ENCODE assay signal across 22 mouse cellular contexts in genomic region chr2:103511042-103511441, GRCm38 (mm10). TPM values are rescaled to one million over a fixed set of nuclear protein-coding genes. Genes with fewer than 3 reads are reported as not detected.
DNase-seq lines count a peak whose midpoint lies in the region; ATAC-seq and TF ChIP-seq lines count a peak whose summit lies in the region.
"Had no signal": no experiment of that assay in that cellular context is flagged by ENCODE, and none has a peak within 500 bp of the region (broad histone marks: within the 10 kb centered on the region; RNA-seq: fewer than 3 reads in every experiment).

No protein-coding gene starts in this region.

- H3K4me3 ChIP-seq in liver, adult 2 months (ENCODE audit: insufficient read depth, low read depth, low read length), result no peak overlapping the region
- no peak overlapping the region for H3K4me3 ChIP-seq in liver, embryonic 11.5 days (ENCODE audit: low read depth, low read length)
- no peak overlapping the region for H3K4me3 ChIP-seq in liver, postnatal 0 days (ENCODE audit: low read depth, low read length)
- H3K4me3 ChIP-seq in liver, embryonic 12.5 days, result no peak overlapping the region
- H3K4me3 ChIP-seq in stomach, postnatal 0 days (ENCODE audit: low read depth, low read length), result no peak overlapping the region

- H3K27ac ChIP-seq in liver, adult 2 months (replicated peaks; ENCODE audit: insufficient read depth, low read depth, low read length), result peak overlapping the region; percentile 78
- H3K27ac ChIP-seq in liver, embryonic 11.5 days (ENCODE audit: low read depth, low read length), result no peak overlapping the region
- 0 out of 2 replicates have a peak overlapping the region, but pooled peaks have one; percentile 75 for H3K27ac ChIP-seq in liver, postnatal 0 days (ENCODE audit: low read depth)
- no peak overlapping the region for H3K27ac ChIP-seq in liver, embryonic 12.5 days
- no peak overlapping the region for H3K27ac ChIP-seq in stomach, postnatal 0 days (replicated peaks)

- TF ChIP-seq EP300 in liver, postnatal 0 days (IDR thresholded peaks at IDR 0.05; ENCODE audit: low read depth), result no peak
- peak; percentile 58 for TF ChIP-seq EP300 in stomach, postnatal 0 days (optimal IDR thresholded peaks at IDR 0.05)

- no peaks in the 10 kb centered on the region for H3K79me2 ChIP-seq in liver, adult 2 months (ENCODE audit: control insufficient read depth, insufficient read depth, low read length)

- no peak for TF ChIP-seq POLR2A in liver, adult 2 months (IDR thresholded peaks at IDR 0.05; ENCODE audit: extremely low read depth, insufficient read depth, low read length)

- no peaks in the 10 kb centered on the region for H3K27me3 ChIP-seq in liver, adult 2 months (ENCODE audit: control insufficient read depth, insufficient read depth, low read length)
- no peaks in the 10 kb centered on the region for H3K27me3 ChIP-seq in liver, embryonic 11.5 days (replicated peaks; ENCODE audit: control insufficient read depth, insufficient read depth, low read length)
- H3K27me3 ChIP-seq in liver, postnatal 0 days (ENCODE audit: insufficient read depth, low read length), result no peaks in the 10 kb centered on the region
- no peaks in the 10 kb centered on the region for H3K27me3 ChIP-seq in liver, embryonic 12.5 days (replicated peaks)
- H3K27me3 ChIP-seq in stomach, postnatal 0 days (ENCODE audit: control insufficient read depth, insufficient read depth, low read length), result no peaks in the 10 kb centered on the region
- H3K27me3 ChIP-seq: CH12.LX had no signal

- H3K9me3 ChIP-seq in liver, embryonic 11.5 days (ENCODE audit: control insufficient read depth, low read length), result no peaks in the 10 kb centered on the region
- H3K9me3 ChIP-seq in liver, postnatal 0 days (ENCODE audit: low read length), result no peaks in the 10 kb centered on the region
- H3K9me3 ChIP-seq in liver, embryonic 12.5 days (replicated peaks), result no peaks in the 10 kb centered on the region
- H3K9me3 ChIP-seq in stomach, postnatal 0 days (ENCODE audit: control insufficient read depth, low read length), result no peaks in the 10 kb centered on the region
- H3K9me3 ChIP-seq: G1E had no signal

- DNase-seq in liver, adult 2 months (ENCODE audit: extremely low read depth, low read depth, low spot score), result peak; percentile 84
- no peak for DNase-seq in liver, embryonic 11.5 days (ENCODE audit: low spot score)
- DNase-seq in liver, postnatal 0 days, result no peak
- peak; percentile 26 for DNase-seq in lung, postnatal 36 days
- DNase-seq in lung, postnatal 10 days, result no peak
- DNase-seq in stomach, postnatal 0 days (ENCODE audit: low spot score), result no peak
- no peak for DNase-seq in testis, postnatal 14 days (ENCODE audit: low spot score)
- DNase-seq: adrenal gland, adult 2 months; adrenal gland, adult 8-10 months; adrenal gland, postnatal 10 days; adrenal gland, postnatal 14 days; adrenal gland, postnatal 25 days; adrenal gland, postnatal 36 days; B cell, adult 2 months; cerebellum, adult 11 months; cerebellum, adult 11-12 months had no signal

- no peak for TF ChIP-seq CTCF in liver, adult 2 months (IDR thresholded peaks at IDR 0.05; ENCODE audit: low read depth, low read length)
- no peak for TF ChIP-seq CTCF in liver, postnatal 0 days (IDR thresholded peaks at IDR 0.05; ENCODE audit: low read depth)
- TF ChIP-seq CTCF in stomach, postnatal 0 days (IDR thresholded peaks at IDR 0.05; ENCODE audit: low read depth), result no peak

- H3K9ac ChIP-seq in liver, adult 2 months (ENCODE audit: low read depth, low read length), result no peak overlapping the region
- no peak overlapping the region for H3K9ac ChIP-seq in liver, embryonic 11.5 days (ENCODE audit: low read depth, low read length)
- no peak overlapping the region for H3K9ac ChIP-seq in liver, postnatal 0 days (replicated peaks)
- H3K9ac ChIP-seq in liver, embryonic 12.5 days, result no peak overlapping the region
- H3K9ac ChIP-seq in stomach, postnatal 0 days (ENCODE audit: low read length), result no peak overlapping the region

- ATAC-seq in liver, embryonic 11.5 days (replicated peaks; ENCODE audit: low FRiP score), result no peak
- no peak for ATAC-seq in liver, postnatal 0 days
- no peak for ATAC-seq in liver, embryonic 12.5 days
- ATAC-seq in stomach, postnatal 0 days (ENCODE audit: low FRiP score, low TSS enrichment), result no peak
- ATAC-seq: activated CD4-positive, CD25-positive, alpha-beta regulatory T cell, adult 4 months; CD4-positive, CD25-positive, alpha-beta regulatory T cell, adult 4 months; Patski had no signal

- WGBS in liver, adult 2 months, result 19% methylated on average over 1 of the region's 1 CpGs
- 88% methylated on average over 1 of the region's 1 CpGs for WGBS in liver, embryonic 11.5 days
- 84% methylated on average over 1 of the region's 1 CpGs for WGBS in liver, postnatal 0 days (ENCODE audit: insufficient replicate concordance)
- 84% methylated on average over 1 of the region's 1 CpGs for WGBS in liver, embryonic 12.5 days (ENCODE audit: insufficient replicate concordance)
- 74% methylated on average over 1 of the region's 1 CpGs for WGBS in stomach, postnatal 0 days

- H3K4me2 ChIP-seq in liver, embryonic 11.5 days, result no peak overlapping the region
- H3K4me2 ChIP-seq in liver, postnatal 0 days (ENCODE audit: low read depth, low read length), result no peak overlapping the region
- no peak overlapping the region for H3K4me2 ChIP-seq in liver, embryonic 12.5 days
- H3K4me2 ChIP-seq in stomach, postnatal 0 days (replicated peaks; ENCODE audit: low read depth), result no peak overlapping the region

- H3K4me1 ChIP-seq in liver, adult 2 months (ENCODE audit: control insufficient read depth, insufficient read depth, low read length), result peaks cover 14% of the 10 kb centered on the region
- no peaks in the 10 kb centered on the region; the same call in 1 of the 2 replicates for H3K4me1 ChIP-seq in liver, embryonic 11.5 days (replicated peaks; ENCODE audit: control insufficient read depth, insufficient read depth, low read length)
- H3K4me1 ChIP-seq in liver, postnatal 0 days (ENCODE audit: insufficient read depth), result no peaks in the 10 kb centered on the region
- peaks cover 6% of the 10 kb centered on the region; the same call in 1 of the 2 replicates for H3K4me1 ChIP-seq in liver, embryonic 12.5 days
- no peaks in the 10 kb centered on the region for H3K4me1 ChIP-seq in stomach, postnatal 0 days (replicated peaks; ENCODE audit: control insufficient read depth, insufficient read depth)

- H3K36me3 ChIP-seq in liver, adult 2 months (ENCODE audit: control insufficient read depth, insufficient read depth, low read length), result no peaks in the 10 kb centered on the region
- H3K36me3 ChIP-seq in liver, embryonic 11.5 days (ENCODE audit: control insufficient read depth, insufficient read depth, low read length), result no peaks in the 10 kb centered on the region
- no peaks in the 10 kb centered on the region for H3K36me3 ChIP-seq in liver, postnatal 0 days (replicated peaks; ENCODE audit: insufficient read depth, low read length)
- H3K36me3 ChIP-seq in liver, embryonic 12.5 days, result no peaks in the 10 kb centered on the region
- H3K36me3 ChIP-seq in stomach, postnatal 0 days (ENCODE audit: control insufficient read depth, insufficient read depth, low read length), result no peaks in the 10 kb centered on the region
- H3K36me3 ChIP-seq: G1E had no signal

RNA-seq across cellular contexts. Expression of gene Cat, which starts 26.1 kb away (rescaled TPM):
- total RNA-seq in liver, adult 2 months (2014; rRNA removed), result 1,807 and 1,852 TPM in 2 replicates
- 1,476 and 1,516 TPM in 2 replicates for polyA plus RNA-seq in liver, adult 2 months (2012; rRNA removed)
- 145 and 166 TPM in 2 replicates for polyA plus RNA-seq in liver, embryonic 11.5 days (2014; fragmentation: Nextera tagmentation; extraction: Ambion mirVana)
- polyA plus RNA-seq in liver, postnatal 0 days (2015; fragmentation: Nextera tagmentation; extraction: Ambion mirVana), result 245 and 267 TPM in 2 replicates
- 127 and 138 TPM in 2 replicates for polyA plus RNA-seq in liver, embryonic 12.5 days (2016; fragmentation: Nextera tagmentation; extraction: Ambion mirVana)
- 42.2 and 54.1 TPM in 2 replicates for polyA plus RNA-seq in stomach, postnatal 0 days (2015; fragmentation: Nextera tagmentation; extraction: Ambion mirVana)

RNA-seq across cellular contexts. Expression of gene Abtb2, which starts 55.1 kb away (rescaled TPM):
- total RNA-seq in liver, adult 2 months (2014; rRNA removed), result 6.5 and 8.6 TPM in 2 replicates
- polyA plus RNA-seq in liver, adult 2 months (2012; rRNA removed), result 15.1 and 17.3 TPM in 2 replicates
- polyA plus RNA-seq in liver, embryonic 11.5 days (2014; fragmentation: Nextera tagmentation; extraction: Ambion mirVana), result 4.6 and 5.4 TPM in 2 replicates
- polyA plus RNA-seq in liver, postnatal 0 days (2015; fragmentation: Nextera tagmentation; extraction: Ambion mirVana), result 1.8 and 2.1 TPM in 2 replicates
- polyA plus RNA-seq in liver, embryonic 12.5 days (2016; fragmentation: Nextera tagmentation; extraction: Ambion mirVana), result 4.1 and 4.5 TPM in 2 replicates
- 3.5 and 4.0 TPM in 2 replicates for polyA plus RNA-seq in stomach, postnatal 0 days (2015; fragmentation: Nextera tagmentation; extraction: Ambion mirVana)
- polyA plus RNA-seq: G1E had no signal

Comparison
In these comparisons a context has a peak if more than half of its experiments do, and no peak if none do; other contexts are left out.
1. DNase-seq: peak in liver, adult 2 months (single experiment) and lung, postnatal 36 days (single experiment); none in liver, embryonic 11.5 days (single experiment), liver, postnatal 0 days (single experiment), lung, postnatal 10 days (single experiment), stomach, postnatal 0 days (single experiment) and testis, postnatal 14 days (single experiment).
2. H3K27ac ChIP-seq: peak in liver, adult 2 months (single experiment) and liver, postnatal 0 days (single experiment); none in liver, embryonic 11.5 days (single experiment), liver, embryonic 12.5 days (single experiment) and stomach, postnatal 0 days (single experiment).